Mouse (Mus musculus): Measurements from ENCODE around the gene Gmnc.

Gene Gmnc

DNA sequence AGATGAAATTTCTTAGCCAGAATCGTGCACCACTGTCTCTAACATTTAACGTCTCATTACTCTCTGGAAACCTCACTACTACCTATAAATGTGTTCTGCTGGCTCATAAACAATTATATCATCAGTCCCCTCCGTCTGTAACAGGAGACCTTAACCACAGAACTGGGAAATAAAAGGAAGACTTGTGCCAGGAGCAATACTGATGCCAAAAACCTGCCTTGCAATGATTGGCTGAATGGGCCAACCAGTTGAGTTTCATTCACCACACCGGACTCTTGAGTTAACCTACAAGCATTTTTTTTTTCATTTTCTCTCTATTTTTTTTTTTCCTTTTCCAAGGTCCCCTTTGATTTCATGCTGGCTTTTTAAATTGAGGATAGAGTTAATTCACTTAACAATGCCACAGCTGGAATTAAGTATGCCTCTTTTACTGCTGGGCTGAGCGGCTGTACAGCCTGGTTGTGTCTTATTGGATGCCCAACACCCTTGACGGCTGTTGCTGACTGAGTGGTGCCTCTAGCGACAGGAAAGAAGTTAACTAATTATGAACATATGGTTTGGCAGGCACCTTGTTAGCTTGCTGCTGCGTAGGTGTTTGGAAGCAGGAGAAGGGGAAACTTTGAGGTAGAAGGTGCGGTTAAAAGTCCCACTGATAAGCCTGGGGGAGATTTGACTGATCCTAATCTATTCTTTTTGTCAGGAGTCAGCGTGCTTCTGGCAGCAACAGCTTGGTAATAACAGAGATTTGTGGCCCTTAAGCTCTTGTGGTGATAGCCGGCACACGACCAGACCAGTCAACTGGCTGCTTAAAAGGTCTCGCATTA, at the start of gene Gmnc:
TSS of gene Gmnc (minus strand) at position 176 of the 824 bp plus-strand sequence.
- no peak for DNase-seq (ENCODE audit: low spot score in 2 of 2)

DNA sequence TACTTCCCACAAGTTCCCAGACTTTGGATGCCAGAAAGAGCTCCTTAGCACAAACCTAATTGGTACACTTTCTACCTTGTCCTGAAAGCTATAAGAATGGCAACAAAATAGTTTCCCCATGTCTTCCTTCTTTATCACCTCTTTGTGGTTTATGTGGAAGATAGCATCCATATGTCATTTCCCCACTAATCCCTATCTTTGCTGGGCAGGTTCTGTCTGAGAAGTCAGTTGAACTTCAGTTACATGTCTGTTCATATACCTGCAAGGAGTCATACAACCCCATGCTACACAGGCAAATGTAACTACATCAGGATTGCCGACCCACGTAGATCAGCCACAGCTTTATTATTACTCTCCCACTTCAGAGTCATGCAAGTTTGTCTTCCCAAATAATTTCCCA, 35.8 kb upstream of the Gmnc start:
- DNase-seq (ENCODE audit: low spot score in 2 of 2): no peak

DNA sequence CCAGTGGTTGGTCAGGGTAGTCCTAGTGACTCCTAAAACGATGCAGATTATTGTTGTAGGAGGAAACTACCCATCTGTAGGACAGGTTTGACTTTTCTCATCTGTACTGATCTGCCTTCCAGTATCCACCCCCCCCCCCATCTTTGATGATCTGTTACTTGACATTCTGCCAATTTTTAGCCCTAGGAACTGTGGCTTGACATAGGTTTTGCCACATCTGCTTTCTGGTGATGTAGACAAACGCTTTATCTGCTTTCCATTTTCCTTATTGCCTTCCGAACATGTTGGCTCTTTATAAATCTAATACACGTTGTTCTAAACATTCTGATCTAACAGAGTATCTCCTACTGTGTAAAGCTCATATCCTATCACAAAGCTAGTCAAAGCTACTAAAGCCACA, 34.8 kb upstream of the Gmnc start:
- DNase-seq (ENCODE audit: low spot score in 2 of 2): no peak

DNA sequence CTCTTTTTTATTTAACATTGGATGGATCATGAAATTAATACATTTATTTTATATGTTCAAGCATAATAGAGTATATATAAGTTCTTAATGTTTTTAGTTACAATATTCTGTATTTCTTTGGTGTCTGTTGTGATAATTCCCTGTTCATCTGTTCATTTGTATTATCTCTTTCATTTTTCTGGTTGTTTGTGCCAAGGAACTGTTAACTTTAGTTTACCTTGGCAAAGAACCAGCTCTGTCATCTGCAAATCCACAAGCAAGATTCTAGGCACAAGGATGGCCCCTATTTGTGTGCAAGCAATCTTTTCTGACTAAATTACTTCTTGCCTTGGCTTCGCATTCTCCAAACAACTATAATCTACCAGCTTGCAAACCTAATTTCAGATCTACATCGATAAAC, 31.3 kb upstream of the Gmnc start:
- no peak for DNase-seq (ENCODE audit: low spot score in 2 of 2)

- DNase-seq (ENCODE audit: low spot score in 2 of 2): no peak
Measured at GRCm38 (mm10) chr16:27017309-27017708, 25.9 kb upstream of the Gmnc start.

- DNase-seq (ENCODE audit: low spot score in 2 of 2): no peak
Measured at GRCm38 (mm10) chr16:27002714-27003113, 11.3 kb upstream of the Gmnc start.

GRCm38 (mm10) chr16:26999563-26999962, 8.1 kb upstream of the Gmnc start:
- DNase-seq (ENCODE audit: low spot score in 2 of 2): no peak

GRCm38 (mm10) chr16:26989415-26990315, 1.8 kb downstream of the Gmnc start:
- DNase-seq (ENCODE audit: low spot score in 2 of 2): peak in 1 of 2 experiments; percentile 26

DNA sequence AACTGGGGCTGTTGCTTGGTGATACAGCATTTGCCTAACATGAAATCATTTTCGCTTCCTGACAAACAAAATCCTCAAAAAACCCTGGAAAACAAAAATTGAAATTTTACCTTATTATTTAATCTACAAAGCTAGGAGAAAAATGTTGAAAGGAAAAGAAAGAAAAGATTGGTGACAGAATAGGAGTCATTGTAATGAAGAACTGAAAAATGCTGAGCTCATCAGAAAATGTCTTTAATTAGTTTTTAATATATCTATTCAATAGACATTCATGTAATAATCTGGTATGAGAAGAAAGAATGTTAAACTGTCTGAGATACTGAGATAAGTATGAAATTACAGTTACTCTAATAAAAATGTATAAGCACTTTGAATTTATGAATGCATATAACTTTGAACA, 3.3 kb downstream of the Gmnc start:
- DNase-seq (ENCODE audit: low spot score in 2 of 2): no peak

- DNase-seq (ENCODE audit: low spot score in 2 of 2): no peak
Measured at GRCm38 (mm10) chr16:26985796-26986195, 5.7 kb downstream of the Gmnc start.

- no peak for DNase-seq (ENCODE audit: low spot score in 2 of 2)
Measured at GRCm38 (mm10) chr16:26982112-26982511, 9.3 kb downstream of the Gmnc start.

DNA sequence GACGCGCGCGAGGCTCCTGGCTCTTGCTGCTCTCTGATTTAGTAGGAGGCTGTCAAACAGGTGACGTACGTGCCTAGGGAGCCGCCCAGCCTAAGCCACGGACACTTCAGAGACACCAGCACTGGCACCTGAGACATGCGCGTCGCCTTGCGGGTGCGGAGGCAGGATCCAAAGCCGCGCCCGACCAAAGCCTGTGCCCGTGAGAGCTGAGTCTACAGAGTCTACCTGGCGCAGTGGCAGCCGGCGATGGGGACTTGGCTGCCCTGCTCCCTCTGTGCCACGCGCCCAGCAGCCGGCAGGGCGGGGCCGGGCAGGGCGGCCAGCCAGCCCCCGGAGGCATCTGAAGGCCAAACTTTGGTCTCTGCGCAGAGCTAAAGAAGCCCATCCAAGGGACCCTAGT, 23.5 kb downstream of the Gmnc start:
- peak in 1 of 2 experiments; percentile 36 for DNase-seq (ENCODE audit: low spot score in 2 of 2)

GRCm38 (mm10) chr16:26966830-26967229, 24.6 kb downstream of the Gmnc start:
- DNase-seq (ENCODE audit: low spot score in 2 of 2): no peak

GRCm38 (mm10) chr16:26961971-26962370, 29.5 kb downstream of the Gmnc start:
- no peak for DNase-seq (ENCODE audit: low spot score in 2 of 2)

DNA sequence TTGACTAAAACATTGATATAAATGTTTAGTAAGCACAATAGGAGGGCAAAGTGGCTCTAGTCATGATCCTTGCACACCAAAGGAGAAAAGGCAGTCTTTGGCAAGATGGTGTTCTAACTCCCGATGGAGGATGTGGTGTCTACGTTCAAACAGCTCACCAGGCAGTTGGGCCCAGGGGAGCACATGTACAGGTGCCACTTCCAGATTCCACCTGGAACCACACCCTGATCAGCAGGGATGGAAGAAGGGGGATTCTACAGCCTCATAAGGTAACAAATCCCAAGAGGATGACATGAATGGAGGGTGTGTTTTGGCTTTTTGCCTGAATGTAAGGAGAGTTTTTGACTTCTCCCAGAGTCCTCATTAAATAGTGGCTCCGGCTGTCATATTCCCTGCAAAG, 39.9 kb downstream of the Gmnc start:
- no peak for DNase-seq (ENCODE audit: low spot score in 2 of 2)

DNA sequence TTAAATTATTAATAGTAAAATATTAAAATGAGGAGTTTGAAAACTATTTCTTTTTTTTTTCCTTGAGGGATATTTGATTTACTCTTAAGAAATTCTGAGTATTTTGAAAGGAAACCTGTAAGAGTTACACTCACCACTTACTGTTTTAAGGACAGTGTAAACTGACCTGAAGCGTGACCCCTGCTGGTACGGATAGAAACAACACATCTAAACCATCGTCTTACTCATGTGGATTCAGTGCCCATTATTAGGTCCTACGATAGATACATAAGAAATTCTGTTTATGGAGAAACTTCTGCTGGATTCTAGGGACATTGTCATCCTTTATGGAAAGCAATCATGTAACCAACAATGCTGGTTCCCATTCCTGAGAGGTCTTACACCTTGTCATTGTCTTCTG, 41.2 kb downstream of the Gmnc start:
- DNase-seq (ENCODE audit: low spot score in 2 of 2): no peak

DNA sequence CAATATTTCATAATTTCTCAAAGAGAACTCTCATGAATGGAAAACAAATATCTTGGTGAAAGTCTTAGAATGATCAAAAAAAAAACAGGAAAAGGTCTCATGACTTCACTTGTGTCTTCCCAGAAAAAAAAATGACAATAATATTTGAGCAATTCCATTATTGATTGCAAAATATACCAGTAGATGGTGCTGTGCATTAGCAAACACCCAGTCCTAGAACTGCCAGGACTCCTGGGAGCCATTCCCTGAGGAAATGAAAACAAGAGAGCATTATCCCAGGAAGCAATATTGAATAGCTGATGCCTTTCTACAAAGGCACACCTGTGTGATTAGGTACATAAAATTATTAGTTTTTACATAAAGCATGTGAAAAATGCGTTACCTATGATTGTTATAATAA, 87.5 kb downstream of the Gmnc start:
- DNase-seq (ENCODE audit: low spot score in 2 of 2): no peak

DNA sequence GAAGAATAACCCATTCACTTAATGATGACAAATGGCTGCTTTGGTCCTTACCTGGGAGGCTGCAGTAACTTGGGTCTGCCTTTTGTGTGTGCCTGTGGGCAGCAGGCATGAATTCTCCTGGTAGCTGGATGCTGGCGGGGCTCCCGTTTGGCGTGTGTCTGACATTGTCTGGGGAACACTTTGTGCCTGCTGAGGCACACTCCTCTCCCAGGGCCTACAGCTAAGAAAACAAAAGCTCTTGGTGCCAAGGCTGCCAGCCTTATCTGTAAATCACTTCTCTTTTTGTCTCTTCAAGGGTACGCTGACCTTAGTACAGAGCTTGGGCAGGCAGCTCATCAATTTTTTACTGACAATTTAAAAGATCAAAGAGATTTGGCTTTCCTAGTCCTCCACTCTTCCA, 90.0 kb downstream of the Gmnc start:
- no peak for DNase-seq (ENCODE audit: low spot score in 2 of 2)

DNA sequence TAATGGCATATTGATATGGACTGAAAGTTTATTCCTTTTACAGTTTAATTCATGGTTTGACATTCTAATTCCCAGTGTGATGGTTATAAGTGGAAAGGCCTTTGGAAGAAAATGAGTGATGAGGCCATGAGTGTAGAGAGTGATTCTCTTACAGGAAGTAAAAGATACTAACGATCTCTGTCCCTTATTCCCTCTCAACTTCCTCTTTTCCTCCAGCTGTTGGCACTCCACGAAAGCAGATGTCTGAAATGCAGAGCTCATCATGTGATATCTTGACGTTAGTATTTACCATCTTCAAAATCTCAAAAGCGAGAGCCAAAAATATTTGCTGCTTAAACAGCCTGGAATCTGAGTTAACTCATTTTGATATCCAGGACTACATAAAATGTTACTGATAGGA, 105.1 kb downstream of the Gmnc start:
- no peak for DNase-seq (ENCODE audit: low spot score in 2 of 2)

DNA sequence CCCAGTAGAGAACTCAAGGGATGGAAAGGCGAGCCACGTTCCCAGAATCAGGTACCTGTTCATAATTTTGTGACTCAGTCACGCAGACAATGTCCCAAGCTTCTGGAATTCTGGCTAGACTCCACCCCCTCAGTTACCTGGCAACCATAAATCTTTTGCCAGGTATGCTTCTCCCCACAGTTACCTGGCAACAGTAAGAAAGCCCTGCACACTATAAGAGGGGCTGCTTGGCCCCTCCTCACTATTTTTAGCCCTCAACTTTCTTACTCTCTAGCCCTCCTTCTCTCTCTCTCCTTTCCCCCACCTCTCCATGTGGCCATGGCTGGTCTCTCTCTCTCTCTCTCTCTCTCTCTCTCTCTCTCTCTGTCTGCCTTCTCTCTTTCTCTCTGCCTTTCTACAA, 114.6 kb downstream of the Gmnc start:
- DNase-seq (ENCODE audit: low spot score in 2 of 2): no peak
